Mouse (Mus musculus) neural tube, embryonic 12.5 days (tissue): ENCODE data around the gene Pot1b. TPM values are rescaled to one million over a fixed set of nuclear protein-coding genes. Genes with fewer than 3 reads are reported as not detected.

Experiments
- ATAC-seq: fragments of 200-750 bp; cut with Nextera tagmentation; 2 replicates; pipeline ENCODE4 v1.8.0; 2017; ENCODE audit warnings: low read depth, mild to moderate bottlenecking, moderate TSS enrichment, moderate library complexity; ENCODE audit not compliant: low FRiP score
- H3K27ac ChIP-seq: fragments of 300-500 bp; sonication (generic); 2 replicates; pipeline ENCODE4 v1.5.1; 2016
- H3K27me3 ChIP-seq: fragments of 300-500 bp; sonication (generic); replicated peaks from 2 replicates; pipeline ENCODE4 v1.6.1; 2016; ENCODE audit warnings: mild to moderate bottlenecking
- H3K36me3 ChIP-seq: fragments of 300-500 bp; sonication (generic); 2 replicates; pipeline ENCODE4 v1.6.1; 2016; ENCODE audit warnings: mild to moderate bottlenecking
- H3K4me1 ChIP-seq: fragments of 300-500 bp; sonication (generic); 2 replicates; pipeline ENCODE4 v1.6.1; 2016
- H3K4me2 ChIP-seq: fragments of 300-500 bp; sonication (generic); replicated peaks from 2 replicates; pipeline ENCODE4 v1.6.1; 2016; ENCODE audit warnings: mild to moderate bottlenecking
- H3K4me3 ChIP-seq: fragments of 300-500 bp; sonication (generic); 2 replicates; pipeline ENCODE4 v1.5.1; 2016
- H3K9ac ChIP-seq: fragments of 300-500 bp; sonication (generic); 2 replicates; pipeline ENCODE4 v1.6.1; 2016; ENCODE audit warnings: mild to moderate bottlenecking
- H3K9me3 ChIP-seq: fragments of 300-500 bp; sonication (generic); 2 replicates; pipeline ENCODE4 v1.6.1; 2016; ENCODE audit warnings: mild to moderate bottlenecking
- WGBS: fragments of 180-500 bp; shearing (Covaris S2); methylation state at CpG from one replicate; pipeline ENCODE4 v1.1.7; 2016; 5-methylcytosine and 5-hydroxymethylcytosine counted together
- polyA plus RNA-seq: library from polyadenylated mRNA; unstranded; fragments of >200 nt; fragmentation: Nextera tagmentation; extraction: Ambion mirVana; gene quantifications from 2 replicates; pipeline ENCODE4 v1.2.1, GENCODE M21; 2016

Gene Pot1b
- polyA plus RNA-seq, result 10.4 and 12.2 TPM in 2 replicates

DNA sequence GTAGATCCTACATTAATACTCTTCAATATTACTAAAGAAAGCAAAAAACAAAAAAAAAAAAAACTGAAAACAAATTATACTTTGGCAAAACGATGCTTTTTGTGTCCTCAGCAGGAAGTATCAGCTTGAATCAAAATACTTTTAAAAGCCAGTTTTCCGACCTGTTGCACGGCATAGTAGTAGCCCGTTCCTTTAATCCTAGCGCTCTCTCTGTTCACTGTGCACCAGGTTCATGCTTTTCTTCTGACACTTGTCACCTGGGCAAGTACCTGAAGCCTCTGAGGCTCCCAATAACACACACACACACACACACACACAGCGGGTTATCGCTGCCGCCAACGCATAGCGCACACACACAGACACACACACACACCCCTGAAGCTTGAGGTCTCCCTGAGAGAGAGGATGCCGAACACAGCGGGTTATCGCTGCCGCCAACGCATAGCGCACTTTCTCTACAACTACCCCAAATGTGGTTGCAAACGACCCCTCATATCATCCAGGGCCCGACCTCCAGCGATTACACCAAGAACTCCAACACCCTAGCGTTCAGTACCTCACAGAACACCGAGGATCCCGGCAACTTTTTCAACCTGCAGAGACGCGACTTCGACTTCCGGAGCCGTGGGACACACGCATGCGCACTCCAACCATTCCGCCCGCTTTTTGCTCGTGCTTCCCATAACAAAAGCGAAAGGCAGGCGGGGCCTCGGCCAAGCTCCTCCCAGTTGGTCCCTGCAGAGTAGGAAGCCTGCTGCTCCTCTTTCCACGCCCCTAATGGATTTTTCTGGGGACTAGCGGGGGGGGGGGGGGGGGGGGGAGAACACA, at the start of gene Pot1b:
Gene Pot1b (minus strand): TSS at position 645 of the 828 bp plus-strand sequence.
- Histone ChIP-seq H3K36me3 (0 out of 2 replicates have a peak, but pooled peaks cover 4% of the 10 kb centered on the region), H3K9me3 (no peaks in the 10 kb centered on the region), H3K4me1 (no peaks in the 10 kb centered on the region), H3K27ac (no peak within 1 kb of the TSS), H3K4me3 (peak within 1 kb of the TSS; percentile 72), H3K27me3 (no peaks in the 10 kb centered on the region), H3K4me2 (peak within 1 kb of the TSS; percentile 82), H3K9ac (peak within 1 kb of the TSS; percentile 61)
- 1% methylated on average over 37 of the region's 37 CpGs for WGBS
- peak; percentile 99 for ATAC-seq

DNA sequence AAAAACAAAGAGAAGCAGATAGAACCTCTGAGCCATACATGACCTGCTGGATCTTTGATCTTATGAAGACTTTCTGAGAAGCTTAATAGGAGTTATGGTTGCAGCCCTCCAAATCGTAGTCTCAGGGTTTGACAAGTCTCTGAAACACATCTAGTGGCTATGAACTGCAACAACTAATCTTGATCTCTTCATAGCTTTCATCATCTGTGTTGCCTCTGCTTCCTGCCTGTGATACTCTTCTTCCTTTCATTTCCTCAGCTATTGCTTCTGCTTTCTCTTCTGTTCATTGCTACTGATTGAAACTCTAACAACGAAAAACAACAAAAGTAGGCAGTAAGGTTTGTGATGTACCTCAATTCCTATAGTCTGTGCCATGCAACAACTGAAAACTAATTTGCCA, 38.7 kb upstream of the Pot1b start:
- H3K27ac ChIP-seq, result no peak overlapping the region
- H3K4me1 ChIP-seq, result no peaks in the 10 kb centered on the region
- H3K4me2 ChIP-seq, result no peak overlapping the region
- no peaks in the 10 kb centered on the region for H3K27me3 ChIP-seq
- no peak overlapping the region for H3K9ac ChIP-seq
- no peaks in the 10 kb centered on the region for H3K9me3 ChIP-seq
- 76% methylated on average over 2 of the region's 2 CpGs for WGBS
- no peak for ATAC-seq
- H3K4me3 ChIP-seq, result no peak overlapping the region
- no peaks in the 10 kb centered on the region for H3K36me3 ChIP-seq

DNA sequence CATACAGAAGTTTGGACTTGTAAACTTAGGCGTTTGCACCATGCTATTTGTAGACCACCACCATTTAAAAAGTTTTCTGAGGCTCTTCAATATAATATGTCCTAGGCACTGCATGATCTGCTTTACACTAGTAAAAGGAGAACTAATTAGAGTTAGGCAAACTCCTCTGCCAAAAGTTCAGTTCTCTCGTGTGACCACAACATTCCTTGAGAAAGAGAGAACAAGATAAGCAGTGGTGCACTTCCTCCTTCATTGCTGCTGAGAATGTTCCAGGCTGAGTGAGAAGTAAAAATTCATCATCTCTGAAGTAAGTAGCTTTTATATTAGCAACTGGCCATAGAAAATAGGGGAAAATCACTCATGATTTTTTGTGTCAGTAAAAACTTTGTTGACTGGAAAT, 37.4 kb upstream of the Pot1b start, which contains the start of gene Adgre4:
Gene Adgre4 (plus strand): TSS at position 199 of the 400 bp plus-strand sequence.
- Histone ChIP-seq H3K9me3 (no peaks in the 10 kb centered on the region), H3K27me3 (no peaks in the 10 kb centered on the region), H3K4me1 (no peaks in the 10 kb centered on the region), H3K36me3 (no peaks in the 10 kb centered on the region), H3K9ac (no peak within 1 kb of the TSS), H3K27ac (no peak within 1 kb of the TSS), H3K4me3 (no peak within 1 kb of the TSS), H3K4me2 (no peak within 1 kb of the TSS)
- WGBS, result 70% methylated on average over 2 of the region's 2 CpGs
- ATAC-seq, result no peak

DNA sequence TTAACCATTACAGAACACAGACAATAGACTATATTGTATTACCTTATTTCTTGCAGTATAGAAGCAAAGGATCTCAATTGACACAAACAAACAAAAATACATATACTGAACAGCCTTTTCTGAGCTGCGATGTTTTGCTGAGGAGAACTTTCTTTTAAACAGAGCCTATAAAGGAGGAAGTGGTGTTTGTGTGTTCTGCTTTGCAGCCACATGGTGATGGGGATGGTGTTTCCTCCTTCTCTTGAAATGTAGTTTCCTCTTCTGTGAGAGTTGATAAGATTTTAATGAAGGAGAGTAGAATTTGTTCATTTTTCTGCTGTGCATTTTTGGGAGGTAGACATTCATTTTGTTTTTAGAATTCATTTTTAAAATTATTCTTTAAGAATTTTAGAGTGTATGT, 24.2 kb upstream of the Pot1b start:
- H3K27me3 ChIP-seq, result no peaks in the 10 kb centered on the region
- ATAC-seq, result no peak
- no peak overlapping the region for H3K9ac ChIP-seq
- 80% methylated on average over 1 of the region's 1 CpGs for WGBS
- no peaks in the 10 kb centered on the region for H3K4me1 ChIP-seq
- no peak overlapping the region for H3K4me2 ChIP-seq
- no peak overlapping the region for H3K4me3 ChIP-seq
- H3K36me3 ChIP-seq, result no peaks in the 10 kb centered on the region
- no peak overlapping the region for H3K27ac ChIP-seq
- no peaks in the 10 kb centered on the region for H3K9me3 ChIP-seq

DNA sequence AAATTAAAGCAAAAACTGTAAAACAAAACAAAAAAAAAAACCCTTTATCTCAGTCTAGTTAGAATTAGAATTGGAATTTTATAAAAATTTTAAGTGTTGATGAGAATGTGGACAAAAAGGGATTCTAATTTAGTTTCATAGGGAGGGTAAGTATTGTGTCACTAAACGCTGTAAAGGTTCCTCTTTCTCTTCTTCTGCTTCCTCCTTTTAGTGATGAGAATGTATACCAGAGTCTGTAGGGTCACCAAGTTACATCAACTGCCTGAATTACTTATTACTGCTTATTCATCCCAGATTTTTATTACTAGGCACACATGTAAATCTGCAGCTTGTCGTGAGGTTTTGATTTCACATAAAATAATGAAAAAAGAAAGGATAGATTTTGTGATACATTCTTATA, 13.8 kb upstream of the Pot1b start:
- 78% methylated on average over 2 of the region's 2 CpGs for WGBS
- no peaks in the 10 kb centered on the region for H3K27me3 ChIP-seq
- H3K4me2 ChIP-seq, result no peak overlapping the region
- H3K9ac ChIP-seq, result no peak overlapping the region
- no peaks in the 10 kb centered on the region for H3K9me3 ChIP-seq
- H3K4me1 ChIP-seq, result no peaks in the 10 kb centered on the region
- no peak overlapping the region for H3K4me3 ChIP-seq
- no peak for ATAC-seq
- H3K36me3 ChIP-seq, result no peaks in the 10 kb centered on the region
- H3K27ac ChIP-seq, result no peak overlapping the region

DNA sequence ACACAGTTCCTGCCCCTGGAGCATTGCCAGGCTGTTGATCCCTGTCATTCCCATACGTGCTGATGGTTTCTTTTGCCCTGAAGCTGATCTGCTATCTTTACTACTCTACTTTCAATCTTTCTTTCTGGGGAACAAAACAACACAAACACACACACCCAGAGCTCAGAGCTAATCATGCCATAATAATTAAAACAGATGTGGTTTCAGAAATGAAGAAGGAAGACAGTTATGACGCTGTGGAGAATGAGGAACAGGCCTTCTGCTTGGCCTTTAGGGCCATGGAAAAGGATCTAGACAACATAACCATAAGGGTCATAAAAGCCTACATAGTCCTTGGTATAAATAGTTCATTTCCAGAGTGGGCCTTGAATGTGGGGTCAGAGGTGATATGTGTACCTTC, 9.8 kb upstream of the Pot1b start:
- Histone ChIP-seq H3K4me2 (no peak overlapping the region), H3K27ac (no peak overlapping the region), H3K27me3 (no peaks in the 10 kb centered on the region), H3K4me1 (no peaks in the 10 kb centered on the region), H3K9ac (no peak overlapping the region), H3K4me3 (no peak overlapping the region), H3K36me3 (no peaks in the 10 kb centered on the region), H3K9me3 (no peaks in the 10 kb centered on the region)
- WGBS, result 76% methylated on average over 2 of the region's 2 CpGs
- no peak for ATAC-seq

DNA sequence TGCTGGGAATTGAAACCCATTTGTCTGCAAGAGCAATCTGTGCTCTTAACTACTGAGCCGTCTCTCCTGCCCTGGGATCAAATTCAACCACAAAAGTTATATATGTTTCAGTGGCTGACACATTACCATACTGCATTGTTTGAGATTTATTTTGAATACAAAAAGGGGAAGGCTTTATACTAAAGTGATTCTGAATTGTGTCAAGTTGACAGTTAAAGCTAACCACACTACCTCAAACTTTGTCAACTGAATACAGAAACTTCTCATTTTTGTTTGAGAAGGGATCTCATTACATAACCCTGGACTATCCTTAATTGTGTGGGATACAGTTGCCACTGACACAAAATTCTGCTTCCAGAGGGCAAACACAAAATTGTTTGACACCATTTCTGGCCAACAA, 8.8 kb upstream of the Pot1b start:
- no peaks in the 10 kb centered on the region for H3K9me3 ChIP-seq
- 79% methylated on average over 1 of the region's 1 CpGs for WGBS
- no peak overlapping the region for H3K4me2 ChIP-seq
- no peak overlapping the region for H3K9ac ChIP-seq
- no peaks in the 10 kb centered on the region for H3K27me3 ChIP-seq
- ATAC-seq, result no peak
- H3K27ac ChIP-seq, result no peak overlapping the region
- no peak overlapping the region for H3K4me3 ChIP-seq
- H3K4me1 ChIP-seq, result no peaks in the 10 kb centered on the region
- no peaks in the 10 kb centered on the region for H3K36me3 ChIP-seq

DNA sequence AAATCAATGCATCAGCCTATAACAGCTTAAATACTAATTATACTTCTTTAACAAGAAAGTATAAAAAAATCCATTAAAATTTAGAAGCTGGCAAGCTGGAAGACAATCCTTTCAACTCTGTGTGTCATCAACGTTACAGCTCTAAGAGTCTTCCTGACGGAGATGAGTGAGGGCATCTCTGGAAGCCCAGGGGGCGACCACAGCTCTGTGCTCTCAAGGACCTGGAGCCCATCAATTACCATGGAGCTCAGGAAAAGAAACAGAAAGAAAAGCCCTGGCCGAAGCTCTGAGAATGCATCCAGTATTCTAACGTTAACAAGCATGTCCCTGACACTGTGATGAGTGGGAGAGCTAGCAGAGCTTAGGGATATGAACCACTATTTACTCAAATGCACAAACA, 9.6 kb downstream of the Pot1b start:
- ATAC-seq, result 0 out of 2 replicates have a peak, but pooled peaks have one; percentile 25
- Histone ChIP-seq H3K9ac (no peak overlapping the region), H3K27me3 (no peaks in the 10 kb centered on the region), H3K27ac (no peak overlapping the region), H3K4me2 (no peak overlapping the region), H3K4me3 (no peak overlapping the region), H3K9me3 (no peaks in the 10 kb centered on the region), H3K36me3 (peaks cover 10% of the 10 kb centered on the region; the same call in 1 of the 2 replicates), H3K4me1 (no peaks in the 10 kb centered on the region)
- 43% methylated on average over 5 of the region's 5 CpGs for WGBS

DNA sequence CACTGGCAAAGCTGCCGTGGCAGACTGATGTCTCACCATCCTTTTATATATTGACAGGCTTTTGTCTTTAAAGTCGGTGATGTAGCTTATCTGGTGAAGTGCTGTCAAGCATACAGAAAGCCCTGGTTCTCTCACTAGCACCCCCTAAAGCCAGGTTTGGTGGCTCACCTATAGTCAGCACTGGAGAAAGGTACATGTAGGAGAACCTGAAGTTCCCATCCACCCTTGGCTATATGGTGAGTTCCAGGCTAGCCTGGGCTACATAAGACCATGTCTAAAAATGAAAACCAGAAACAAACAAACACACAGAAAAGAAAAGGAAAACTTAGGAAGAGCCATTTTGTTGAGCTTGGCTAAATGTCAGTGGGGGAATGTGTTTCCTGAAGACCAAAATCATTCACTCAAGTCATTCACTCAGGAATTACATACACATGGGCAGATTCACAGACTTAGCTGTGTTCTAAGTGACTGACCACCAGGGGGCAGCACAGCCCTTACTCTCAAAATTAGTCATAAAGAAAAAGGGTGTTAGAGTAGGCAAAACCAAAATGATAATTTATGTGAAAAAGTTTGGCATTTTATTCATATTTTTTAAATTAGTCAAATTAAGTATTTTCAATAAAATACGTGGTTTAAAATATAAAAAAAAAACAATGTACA, 10.1 kb downstream of the Pot1b start:
- Histone ChIP-seq H3K4me2 (no peak overlapping the region), H3K4me3 (no peak overlapping the region), H3K27ac (no peak overlapping the region), H3K36me3 (peaks cover 15% of the 10 kb centered on the region), H3K4me1 (no peaks in the 10 kb centered on the region), H3K9me3 (no peaks in the 10 kb centered on the region), H3K9ac (no peak overlapping the region), H3K27me3 (no peaks in the 10 kb centered on the region)
- ATAC-seq, result 0 out of 2 replicates have a peak, but pooled peaks have one; percentile 74
- 69% methylated on average over 3 of the region's 3 CpGs for WGBS

DNA sequence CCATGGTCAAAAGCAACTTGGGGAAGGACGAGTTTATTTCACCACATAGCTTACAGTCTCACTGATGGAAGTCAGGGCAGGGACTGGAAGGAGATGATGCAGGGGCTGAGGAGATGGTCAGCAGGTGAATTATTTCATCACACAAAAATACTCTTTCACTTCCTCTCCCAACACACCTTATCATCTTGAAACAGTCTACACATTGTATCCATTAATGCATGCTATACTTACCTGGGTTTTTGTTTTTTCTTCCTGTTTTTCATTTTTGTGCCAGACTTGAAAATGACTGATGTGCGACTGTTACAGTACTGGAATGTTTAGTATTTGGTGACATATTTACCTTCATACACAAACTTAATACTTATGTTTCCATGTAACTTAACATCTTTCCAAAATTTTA, 13.0 kb downstream of the Pot1b start:
- H3K27ac ChIP-seq, result no peak overlapping the region
- no peak overlapping the region for H3K9ac ChIP-seq
- no peaks in the 10 kb centered on the region for H3K27me3 ChIP-seq
- ATAC-seq, result no peak
- H3K36me3 ChIP-seq, result peaks cover 25% of the 10 kb centered on the region
- H3K4me2 ChIP-seq, result no peak overlapping the region
- H3K4me3 ChIP-seq, result no peak overlapping the region
- no peaks in the 10 kb centered on the region for H3K9me3 ChIP-seq
- H3K4me1 ChIP-seq, result no peaks in the 10 kb centered on the region
- WGBS, result 89% methylated on average over 2 of the region's 2 CpGs

DNA sequence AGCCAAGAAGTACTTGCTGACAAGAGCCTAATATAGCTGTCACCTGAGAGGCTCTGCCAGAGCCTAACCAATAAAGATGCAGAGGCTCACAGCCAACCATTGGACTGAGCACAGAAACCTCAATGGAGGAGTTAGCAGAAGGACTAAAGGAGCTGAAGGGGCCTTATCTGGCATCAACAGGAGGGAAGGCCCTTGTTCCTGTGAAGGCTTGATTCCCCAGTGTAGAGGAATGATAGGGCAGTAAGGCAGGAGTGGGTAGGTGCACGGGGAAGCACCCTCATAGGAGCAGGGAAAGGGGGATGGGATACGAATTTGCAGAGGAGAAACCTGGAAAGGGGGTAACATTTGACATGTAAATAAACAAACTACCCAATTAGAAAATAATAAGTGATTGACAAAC, 51.3 kb downstream of the Pot1b start:
- no peak overlapping the region for H3K9ac ChIP-seq
- H3K9me3 ChIP-seq, result no peaks in the 10 kb centered on the region
- no peaks in the 10 kb centered on the region for H3K4me1 ChIP-seq
- peaks cover 16% of the 10 kb centered on the region; the same call in 1 of the 2 replicates for H3K36me3 ChIP-seq
- no peak overlapping the region for H3K27ac ChIP-seq
- no peaks in the 10 kb centered on the region for H3K27me3 ChIP-seq
- ATAC-seq, result no peak
- 94% methylated on average over 2 of the region's 2 CpGs for WGBS
- no peak overlapping the region for H3K4me3 ChIP-seq
- no peak overlapping the region for H3K4me2 ChIP-seq

DNA sequence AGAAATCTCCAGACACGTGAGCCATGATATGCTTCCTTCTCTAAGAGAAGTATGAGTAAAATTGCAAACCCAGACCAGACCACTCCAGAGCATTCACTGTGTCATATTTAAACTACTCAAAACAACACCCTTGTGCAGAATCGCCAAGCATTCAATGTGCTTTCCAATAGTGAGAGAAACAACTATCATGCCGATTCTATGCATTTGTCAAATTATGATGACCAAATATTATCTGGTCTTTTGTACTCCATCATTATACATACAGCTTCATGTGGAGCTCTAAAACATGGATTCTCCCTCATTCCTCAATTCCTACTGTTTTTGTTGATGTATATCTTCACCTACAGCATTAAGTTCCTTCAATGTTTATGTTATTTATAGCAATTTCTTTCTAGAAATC, 87.3 kb downstream of the Pot1b start, which contains the start of gene Vmn2r118:
Gene Vmn2r118 (minus strand): TSS at position 101 of the 400 bp plus-strand sequence.
- Histone ChIP-seq H3K27ac (no peak within 1 kb of the TSS), H3K9me3 (no peaks in the 10 kb centered on the region), H3K9ac (no peak within 1 kb of the TSS), H3K4me2 (no peak within 1 kb of the TSS), H3K27me3 (no peaks in the 10 kb centered on the region), H3K4me3 (no peak within 1 kb of the TSS), H3K36me3 (no peaks in the 10 kb centered on the region), H3K4me1 (no peaks in the 10 kb centered on the region)
- no peak for ATAC-seq
- WGBS, result 83% methylated on average over 3 of the region's 3 CpGs
